Mouse (Mus musculus) MEL (cell line): Measurements from ENCODE around the gene Chchd1. TPM values are rescaled to one million over a fixed set of nuclear protein-coding genes. Genes with fewer than 3 reads are reported as not detected.

ENCODE experiments used
- DNase-seq: peaks from one replicate; pipeline ENCODE4 v3.0.0; 2011; ENCODE audit warnings: low read depth, low spot score
- H3K27ac ChIP-seq: 2 replicates; pipeline ENCODE4 v1.5.1; 2012; ENCODE audit warnings: low read depth, mild to moderate bottlenecking, control low read depth, low read length, moderate library complexity; ENCODE audit not compliant: control insufficient read depth
- H3K27me3 ChIP-seq, 2 experiments: fragments of 150-350 bp in 1 of 2; sonication (generic) in 1 of 2; 2 replicates each; pipeline ENCODE4 v1.6.1; 2012; ENCODE audit warnings: low read length in 2 of 2, mild to moderate bottlenecking in 2 of 2, improper control_type of control experiment in 1 of 2, moderate library complexity in 1 of 2; ENCODE audit not compliant: insufficient read depth in 2 of 2, control insufficient read depth in 1 of 2
- H3K36me3 ChIP-seq, 2 experiments: 2 replicates each; pipeline ENCODE4 v1.6.1; 2012 to 2014; ENCODE audit warnings: low read length in 2 of 2, improper control_type of control experiment in 1 of 2, inconsistent platforms in 1 of 2, mild to moderate bottlenecking in 1 of 2; ENCODE audit not compliant: insufficient read depth in 2 of 2, control insufficient read depth in 1 of 2
- H3K4me1 ChIP-seq, 2 experiments: fragments of 150-350 bp in 1 of 2; sonication (generic) in 1 of 2; 2 replicates each; pipeline ENCODE4 v1.6.1; 2012; ENCODE audit warnings: low read length in 2 of 2, improper control_type of control experiment in 1 of 2, mild to moderate bottlenecking in 1 of 2; ENCODE audit not compliant: insufficient read depth in 2 of 2, control insufficient read depth in 1 of 2
- H3K4me3 ChIP-seq, 2 experiments: fragments of 150-350 bp in 1 of 2; sonication (generic) in 1 of 2; 2 replicates each; pipeline ENCODE4 v1.5.1; 2012; ENCODE audit warnings: low read depth in 2 of 2, low read length in 2 of 2, mild to moderate bottlenecking in 2 of 2, moderate library complexity in 2 of 2, control low read depth in 1 of 2, improper control_type of control experiment in 1 of 2; ENCODE audit not compliant: control insufficient read depth in 1 of 2, insufficient read depth in 1 of 2
- H3K79me2 ChIP-seq: 2 replicates; pipeline ENCODE4 v1.6.1; 2012; ENCODE audit warnings: mild to moderate bottlenecking, low read length, moderate library complexity; ENCODE audit not compliant: control insufficient read depth, poor library complexity, insufficient read depth
- H3K9ac ChIP-seq: 2 replicates; pipeline ENCODE4 v1.6.1; 2012; ENCODE audit warnings: low read depth, mild to moderate bottlenecking, control low read depth, low read length, moderate library complexity; ENCODE audit not compliant: control insufficient read depth, poor library complexity, severe bottlenecking
- H3K9me3 ChIP-seq: fragments of 150-350 bp; sonication (generic); replicated peaks from 2 replicates; pipeline ENCODE4 v1.6.1; 2012; ENCODE audit warnings: mild to moderate bottlenecking, low read length, improper control_type of control experiment, moderate library complexity; ENCODE audit not compliant: insufficient read depth
- CHD1 ChIP-seq: IDR thresholded peaks from 2 replicates; pipeline ENCODE4 v1.6.1; 2012; ENCODE audit warnings: low read depth, mild to moderate bottlenecking, inconsistent platforms, low read length, improper control_type of control experiment
- CTCF ChIP-seq, 3 experiments: IDR thresholded peaks in 2 of 3; conservative IDR thresholded peaks in 1 of 3; 2 replicates each; pipeline ENCODE4 v1.5.1; 2011 to 2012; ENCODE audit warnings: low read length in 3 of 3, low read depth in 2 of 3, mild to moderate bottlenecking in 2 of 3, improper control_type of control experiment in 1 of 3, inconsistent platforms in 1 of 3, mixed read lengths in 1 of 3, moderate library complexity in 1 of 3; ENCODE audit not compliant: control insufficient read depth in 1 of 3, insufficient read depth in 1 of 3, poor library complexity in 1 of 3, severe bottlenecking in 1 of 3
- ELF1 ChIP-seq: IDR thresholded peaks from 2 replicates; pipeline ENCODE4 v1.6.1; 2014; ENCODE audit warnings: low read depth, mild to moderate bottlenecking, inconsistent platforms, low read length, improper control_type of control experiment, moderate library complexity
- EP300 ChIP-seq, 2 experiments: IDR thresholded peaks; 2 replicates each; pipeline ENCODE4 v1.6.1; 2011; ENCODE audit warnings: improper control_type of control experiment in 2 of 2, low read length in 2 of 2, low read depth in 1 of 2, mild to moderate bottlenecking in 1 of 2
- JUND ChIP-seq: IDR thresholded peaks from 2 replicates; pipeline ENCODE4 v1.6.1; 2011; ENCODE audit warnings: low read depth, mild to moderate bottlenecking, improper control_type of control experiment, low read length
- MAFK ChIP-seq: IDR thresholded peaks from 2 replicates; pipeline ENCODE4 v1.6.1; 2011; ENCODE audit warnings: low read depth, mild to moderate bottlenecking, low read length, improper control_type of control experiment, borderline replicate concordance
- MAX ChIP-seq: IDR thresholded peaks from 2 replicates; pipeline ENCODE4 v1.6.1; 2011; ENCODE audit warnings: low read length, improper control_type of control experiment
- MYB ChIP-seq: IDR thresholded peaks from 2 replicates; pipeline ENCODE4 v1.6.1; 2011; ENCODE audit warnings: mild to moderate bottlenecking, low read depth, low read length, improper control_type of control experiment
- NRF1 ChIP-seq: IDR thresholded peaks from 2 replicates; pipeline ENCODE4 v1.6.1; 2014; ENCODE audit warnings: low read depth, mild to moderate bottlenecking, inconsistent platforms, low read length, improper control_type of control experiment, moderate library complexity; ENCODE audit not compliant: poor library complexity, insufficient read depth, severe bottlenecking
- POLR2A ChIP-seq, 2 experiments: IDR thresholded peaks; 2 replicates each; pipeline ENCODE4 v1.6.1; 2011 to 2012; ENCODE audit warnings: low read length in 2 of 2, mild to moderate bottlenecking in 2 of 2, control low read depth in 1 of 2, improper control_type of control experiment in 1 of 2, low read depth in 1 of 2, moderate library complexity in 1 of 2; ENCODE audit not compliant: control insufficient read depth in 1 of 2, insufficient read depth in 1 of 2, poor library complexity in 1 of 2
- POLR2AphosphoS2 ChIP-seq: IDR thresholded peaks from 2 replicates; pipeline ENCODE4 v1.6.1; 2011; ENCODE audit warnings: low read length, improper control_type of control experiment
- RAD21 ChIP-seq: IDR thresholded peaks from 2 replicates; pipeline ENCODE4 v1.6.1; 2011; ENCODE audit warnings: mild to moderate bottlenecking, low read depth, low read length, improper control_type of control experiment
- SMC3 ChIP-seq: IDR thresholded peaks from 2 replicates; pipeline ENCODE4 v1.6.1; 2011; ENCODE audit warnings: low read depth, low read length, improper control_type of control experiment
- TCF12 ChIP-seq: IDR thresholded peaks from 2 replicates; pipeline ENCODE4 v1.6.1; 2014; ENCODE audit warnings: low read depth, mild to moderate bottlenecking, inconsistent platforms, low read length, improper control_type of control experiment, moderate library complexity
- USF1 ChIP-seq: IDR thresholded peaks from 2 replicates; pipeline ENCODE4 v1.6.1; 2014; ENCODE audit warnings: low read depth, mild to moderate bottlenecking, inconsistent platforms, low read length, improper control_type of control experiment, moderate library complexity
- ZMIZ1 ChIP-seq: IDR thresholded peaks from 2 replicates; pipeline ENCODE4 v1.6.1; 2012; ENCODE audit warnings: low read depth, mild to moderate bottlenecking, inconsistent platforms, low read length, improper control_type of control experiment, moderate library complexity
- polyA plus RNA-seq, 2 experiments: library from polyadenylated mRNA; stranded (reverse) in 1 of 2; unstranded in 1 of 2; fragments of >175 nt in 1 of 2; fragments of >200 nt in 1 of 2; gene quantifications; 2 replicates each; pipeline versions ENCODE4 v1.2.1 to v1.2.4; 2012; ENCODE audit warnings: low replicate concordance in 2 of 2, low read depth in 1 of 2; ENCODE audit not compliant: insufficient read length in 2 of 2, insufficient read depth in 1 of 2, missing spikeins in 1 of 2
- total RNA-seq: library from RNA; depleted of rRNA; stranded (reverse); fragments of 300-350 nt; gene quantifications from 2 replicates; pipeline ENCODE4 v1.2.3, GENCODE M21; 2012

Gene Chchd1
- total and polyA plus RNA-seq, 3 experiments = 136 to 164 TPM; not detected in 1

DNA sequence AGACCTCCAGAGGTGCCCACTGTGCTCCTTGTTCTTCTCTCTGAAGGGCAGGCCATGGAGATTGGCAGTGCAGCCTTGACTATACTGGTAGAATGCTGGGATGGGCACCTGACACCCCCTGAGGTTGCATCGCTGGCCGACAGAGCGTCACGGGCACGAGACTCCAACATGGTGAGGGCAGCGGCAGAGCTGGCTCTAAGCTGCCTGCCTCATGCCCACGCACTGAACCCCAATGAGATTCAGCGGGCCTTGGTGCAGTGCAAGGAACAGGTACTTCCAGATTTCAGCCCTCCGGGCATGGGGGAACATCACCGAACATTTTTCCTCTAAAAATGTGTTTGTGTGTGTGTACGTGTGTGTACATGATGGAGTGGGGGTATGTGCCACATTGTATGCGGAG lies 17.0 kb downstream of the Chchd1 start:
- TF ChIP-seq POLR2AphosphoS2 = peak; percentile 70
- TF ChIP-seq NRF1 = no peak
- 0 out of 4 replicates have a peak, but pooled peaks of 1 of the 2 experiments have one; percentile 3 for TF ChIP-seq POLR2A (IDR thresholded peaks at IDR 0.05; ENCODE audit: control insufficient read depth in 1 of 2, insufficient read depth in 1 of 2, low read depth in 1 of 2, low read length in 2 of 2, poor library complexity in 1 of 2)
- TF ChIP-seq ZMIZ1 = 0 out of 2 replicates have a peak, but pooled peaks have one; percentile 49
- no peak for TF ChIP-seq ELF1
- no peaks in the 10 kb centered on the region for H3K9me3 ChIP-seq
- no peak overlapping the region for H3K9ac ChIP-seq

DNA sequence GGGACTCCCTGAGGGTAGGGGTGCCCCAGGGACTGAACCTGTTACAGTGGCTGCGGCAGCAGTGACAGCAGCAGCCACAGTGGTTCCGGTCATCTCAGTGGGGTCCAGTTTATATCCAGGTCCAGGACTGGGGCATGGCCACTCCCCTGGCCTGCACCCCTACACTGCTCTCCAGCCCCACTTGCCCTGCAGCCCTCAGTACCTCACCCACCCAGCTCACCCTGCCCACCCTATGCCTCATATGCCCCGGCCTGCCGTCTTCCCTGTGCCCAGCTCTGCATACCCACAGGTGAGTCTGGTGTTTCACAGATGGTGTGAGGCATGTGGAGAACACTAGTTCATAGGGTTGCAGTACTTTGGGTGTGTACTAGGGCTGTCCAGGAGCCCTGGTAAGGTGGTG lies 18.6 kb downstream of the Chchd1 start:
- peaks cover 5 to 8% of the 10 kb centered on the region in 2 experiments; a peak in 3 of 4 replicates for H3K4me1 ChIP-seq

More for the DNA sequence above, 17.0 kb downstream of the Chchd1 start:
- Histone ChIP-seq H3K4me1 (no peaks in the 10 kb centered on the region; a peak in 1 of 4 replicates), H3K4me3 (no peak overlapping the region), H3K79me2 (no peaks in the 10 kb centered on the region), H3K27me3 (no peaks in the 10 kb centered on the region), H3K36me3 (peaks cover 0 to 21% of the 10 kb centered on the region in 2 experiments; a peak in 2 of 4 replicates), H3K27ac (no peak overlapping the region)
- no peak for DNase-seq

DNA sequence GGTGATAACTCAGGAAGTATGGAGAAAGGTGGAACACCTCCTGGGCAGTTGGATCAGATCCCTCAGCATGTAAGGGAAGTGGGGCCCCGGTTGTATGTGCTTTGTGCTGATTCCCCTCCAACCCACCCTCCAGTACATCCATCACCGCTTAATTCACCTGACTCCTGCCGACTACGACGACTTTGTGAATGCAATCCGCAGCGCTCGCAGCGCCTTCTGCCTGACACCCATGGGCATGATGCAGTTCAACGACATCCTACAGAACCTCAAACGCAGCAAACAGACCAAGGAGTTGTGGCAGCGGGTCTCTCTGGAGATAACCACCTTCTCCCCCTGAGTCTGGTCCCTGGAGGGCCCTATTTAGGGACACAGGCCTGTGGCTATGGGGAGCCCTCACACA lies 20.2 kb downstream of the Chchd1 start:
- TF ChIP-seq RAD21 (no peak), SMC3 (0 out of 2 replicates have a peak, but pooled peaks have one; percentile 6), MAX (no peak), POLR2AphosphoS2 (peak; percentile 64; the same call in 1 of the 2 replicates)
- Histone ChIP-seq H3K9ac (no peak overlapping the region), H3K27me3 (no peaks in the 10 kb centered on the region), H3K36me3 (peaks cover 19 to 49% of the 10 kb centered on the region in 2 experiments), H3K9me3 (no peaks in the 10 kb centered on the region), H3K79me2 (peaks cover 8% of the 10 kb centered on the region), H3K4me1 (peaks cover 8 to 9% of the 10 kb centered on the region in 2 experiments), H3K4me3 (no peak overlapping the region), H3K27ac (no peak overlapping the region)
- no peak for DNase-seq

More for the DNA sequence above, 18.6 kb downstream of the Chchd1 start:
- no peaks in the 10 kb centered on the region for H3K9me3 ChIP-seq
- no peaks in the 10 kb centered on the region for H3K79me2 ChIP-seq
- DNase-seq = no peak
- peaks cover 10 to 35% of the 10 kb centered on the region in 2 experiments for H3K36me3 ChIP-seq
- H3K9ac ChIP-seq = no peak overlapping the region
- no peak; the same call in 1 of the 2 replicates for TF ChIP-seq ZMIZ1
- TF ChIP-seq POLR2A (IDR thresholded peaks at IDR 0.05; ENCODE audit: control insufficient read depth in 1 of 2, insufficient read depth in 1 of 2, low read depth in 1 of 2, low read length in 2 of 2, poor library complexity in 1 of 2) = peak in 1 of 2 experiments; percentile 43; a peak in 1 of 4 replicates
- H3K4me3 ChIP-seq = no peak overlapping the region
- no peak overlapping the region for H3K27ac ChIP-seq
- H3K27me3 ChIP-seq = no peaks in the 10 kb centered on the region

DNA sequence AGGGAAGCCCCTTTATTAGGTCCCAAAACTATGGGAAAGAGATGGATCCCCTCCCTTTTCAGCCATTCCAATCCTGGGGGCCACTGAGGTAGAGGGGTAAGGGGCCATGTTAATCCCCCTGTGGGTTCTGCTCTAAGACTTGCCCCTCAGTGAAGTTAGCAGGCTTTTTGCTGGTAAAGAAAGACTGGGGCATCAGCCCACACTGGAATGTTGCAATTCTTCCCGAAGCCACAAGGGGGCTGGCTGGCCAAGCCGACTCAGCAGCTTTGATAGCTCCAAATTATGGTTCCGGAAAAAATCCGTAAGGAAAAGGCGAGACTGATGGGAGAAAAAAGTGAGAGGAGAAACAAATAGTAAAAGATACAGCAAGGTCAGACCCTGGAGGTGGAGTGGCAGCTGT lies 21.2 kb downstream of the Chchd1 start:
- peak; percentile 51 for DNase-seq
- peaks cover 9 to 13% of the 10 kb centered on the region in 2 experiments for H3K4me1 ChIP-seq
- TF ChIP-seq TCF12 (no peak), RAD21 (peak; percentile 21), ELF1 (no peak), MYB (no peak), NRF1 (no peak), EP300 (IDR thresholded peaks at IDR 0.05; ENCODE audit: low read depth in 1 of 2, low read length in 2 of 2) (no peak), SMC3 (peak; percentile 50), CTCF (IDR thresholded peaks at IDR 0.05 in 2 of 3, conservative IDR thresholded peaks at IDR 0.05 in 1 of 3; ENCODE audit: control insufficient read depth in 1 of 3, insufficient read depth in 1 of 3, low read depth in 2 of 3, low read length in 3 of 3, poor library complexity in 1 of 3, severe bottlenecking in 1 of 3) (peak; percentile 70 to 81 (median 79)), USF1 (no peak), MAFK (peak; percentile 94), POLR2A (IDR thresholded peaks at IDR 0.05; ENCODE audit: control insufficient read depth in 1 of 2, insufficient read depth in 1 of 2, low read depth in 1 of 2, low read length in 2 of 2, poor library complexity in 1 of 2) (no peak), JUND (no peak), CHD1 (no peak)
- TF ChIP-seq, all 39 proteins: peak for 4

More for the DNA sequence above, 21.2 kb downstream of the Chchd1 start:
- Histone ChIP-seq H3K36me3 (peaks cover 22 to 59% of the 10 kb centered on the region in 2 experiments), H3K79me2 (peaks cover 17% of the 10 kb centered on the region), H3K4me3 (no peak overlapping the region), H3K9ac (no peak overlapping the region), H3K27me3 (no peaks in the 10 kb centered on the region), H3K27ac (no peak overlapping the region), H3K9me3 (no peaks in the 10 kb centered on the region)
